Mouse (Mus musculus) midbrain, embryonic 12.5 days (tissue): ENCODE results near the gene Cabp2. TPM values are rescaled to one million over a fixed set of nuclear protein-coding genes. Genes with fewer than 3 reads are reported as not detected.

Experiments
- ATAC-seq: fragments of 200-750 bp; cut with Nextera tagmentation; 2 replicates; pipeline ENCODE4 v1.8.0; 2017; ENCODE audit warnings: low read depth, moderate TSS enrichment, moderate library complexity; ENCODE audit not compliant: low FRiP score
- H3K27ac ChIP-seq: fragments of 300-500 bp; sonication (generic); replicated peaks from 2 replicates; pipeline ENCODE4 v1.5.1; 2016; ENCODE audit warnings: mild to moderate bottlenecking
- H3K27me3 ChIP-seq: fragments of 300-500 bp; sonication (generic); 2 replicates; pipeline ENCODE4 v1.6.1; 2016; ENCODE audit warnings: mild to moderate bottlenecking
- H3K36me3 ChIP-seq: fragments of 300-500 bp; sonication (generic); 2 replicates; pipeline ENCODE4 v1.6.1; 2016
- H3K4me1 ChIP-seq: fragments of 300-500 bp; sonication (generic); 2 replicates; pipeline ENCODE4 v1.6.1; 2016
- H3K4me2 ChIP-seq: fragments of 300-500 bp; sonication (generic); replicated peaks from 2 replicates; pipeline ENCODE4 v1.6.1; 2016; ENCODE audit warnings: mild to moderate bottlenecking, moderate library complexity
- H3K4me3 ChIP-seq: fragments of 300-500 bp; sonication (generic); 2 replicates; pipeline ENCODE4 v1.5.1; 2016; ENCODE audit warnings: mild to moderate bottlenecking
- H3K9ac ChIP-seq: fragments of 300-500 bp; sonication (generic); replicated peaks from 2 replicates; pipeline ENCODE4 v1.6.1; 2016; ENCODE audit warnings: mild to moderate bottlenecking, moderate library complexity
- H3K9me3 ChIP-seq: fragments of 300-500 bp; sonication (generic); 2 replicates; pipeline ENCODE4 v1.6.1; 2016; ENCODE audit warnings: mild to moderate bottlenecking
- WGBS: fragments of 180-500 bp; shearing (Covaris S2); methylation state at CpG from one replicate; pipeline ENCODE4 v1.1.7; 2016; 5-methylcytosine and 5-hydroxymethylcytosine counted together
- polyA plus RNA-seq: library from polyadenylated mRNA; unstranded; fragments of >200 nt; fragmentation: Nextera tagmentation; extraction: Ambion mirVana; gene quantifications from 2 replicates; pipeline ENCODE4 v1.2.1, GENCODE M21; 2016

Gene Cabp2
- polyA plus RNA-seq, 1 experiment from 2014 or later, result not detected

GRCm38 (mm10) chr19:4108535-4108934 is 27.2 kb downstream of the Cabp2 start:
- peaks cover 34% of the 10 kb centered on the region for H3K36me3 ChIP-seq

GRCm38 (mm10) chr19:4112063-4112960 is 30.9 kb downstream of the Cabp2 start:
- Histone ChIP-seq H3K4me2 (no peak overlapping the region), H3K4me3 (no peak overlapping the region), H3K36me3 (peaks cover 62% of the 10 kb centered on the region), H3K9me3 (no peaks in the 10 kb centered on the region), H3K4me1 (no peaks in the 10 kb centered on the region), H3K27ac (no peak overlapping the region), H3K27me3 (no peaks in the 10 kb centered on the region), H3K9ac (no peak overlapping the region)
- 96% methylated on average over 26 of the region's 26 CpGs for WGBS
- ATAC-seq, result no peak

More at GRCm38 (mm10) chr19:4108535-4108934, 27.2 kb downstream of the Cabp2 start:
- no peak overlapping the region for H3K9ac ChIP-seq
- H3K4me2 ChIP-seq, result no peak overlapping the region
- H3K4me3 ChIP-seq, result no peak overlapping the region
- no peak for ATAC-seq
- H3K27me3 ChIP-seq, result peaks cover 3% of the 10 kb centered on the region; the same call in 1 of the 2 replicates
- H3K4me1 ChIP-seq, result no peaks in the 10 kb centered on the region
- no peaks in the 10 kb centered on the region for H3K9me3 ChIP-seq
- no peak overlapping the region for H3K27ac ChIP-seq
- 85% methylated on average over 9 of the region's 9 CpGs for WGBS

- H3K4me3 ChIP-seq, result no peak overlapping the region
- ATAC-seq, result no peak
- no peaks in the 10 kb centered on the region for H3K4me1 ChIP-seq
- 80% methylated on average over 13 of the region's 13 CpGs for WGBS
- H3K27me3 ChIP-seq, result no peaks in the 10 kb centered on the region
- H3K4me2 ChIP-seq, result no peak overlapping the region
- H3K9ac ChIP-seq, result no peak overlapping the region
- no peak overlapping the region for H3K27ac ChIP-seq
- H3K36me3 ChIP-seq, result peaks cover 65% of the 10 kb centered on the region
- no peaks in the 10 kb centered on the region for H3K9me3 ChIP-seq
Observed at GRCm38 (mm10) chr19:4113186-4113805, 31.9 kb downstream of the Cabp2 start.

GRCm38 (mm10) chr19:4113806-4114230 is 32.4 kb downstream of the Cabp2 start:
- Histone ChIP-seq H3K4me2 (no peak overlapping the region), H3K9ac (no peak overlapping the region), H3K27ac (no peak overlapping the region), H3K9me3 (no peaks in the 10 kb centered on the region), H3K36me3 (peaks cover 62% of the 10 kb centered on the region), H3K4me1 (no peaks in the 10 kb centered on the region), H3K4me3 (no peak overlapping the region), H3K27me3 (no peaks in the 10 kb centered on the region)
- 68% methylated on average over 5 of the region's 5 CpGs for WGBS
- no peak for ATAC-seq

- H3K9ac ChIP-seq, result no peak overlapping the region
- no peaks in the 10 kb centered on the region for H3K27me3 ChIP-seq
- H3K4me2 ChIP-seq, result no peak overlapping the region
- ATAC-seq, result no peak
- H3K4me3 ChIP-seq, result no peak overlapping the region
- no peak overlapping the region for H3K27ac ChIP-seq
- H3K4me1 ChIP-seq, result no peaks in the 10 kb centered on the region
- WGBS, result 92% methylated on average over 10 of the region's 10 CpGs
- peaks cover 62% of the 10 kb centered on the region for H3K36me3 ChIP-seq
- no peaks in the 10 kb centered on the region for H3K9me3 ChIP-seq
Observed at GRCm38 (mm10) chr19:4114551-4114950, 33.2 kb downstream of the Cabp2 start.

- H3K27me3 ChIP-seq, result peaks cover 2% of the 10 kb centered on the region
- peaks cover under 1% of the 10 kb centered on the region; the same call in 1 of the 2 replicates for H3K4me1 ChIP-seq
- no peak overlapping the region for H3K4me2 ChIP-seq
- no peak overlapping the region for H3K4me3 ChIP-seq
- 93% methylated on average over 10 of the region's 10 CpGs for WGBS
- no peak overlapping the region for H3K27ac ChIP-seq
- no peaks in the 10 kb centered on the region for H3K9me3 ChIP-seq
- H3K9ac ChIP-seq, result no peak overlapping the region
- H3K36me3 ChIP-seq, result peaks cover 62% of the 10 kb centered on the region
- no peak for ATAC-seq
Observed at GRCm38 (mm10) chr19:4115144-4115543, 33.8 kb downstream of the Cabp2 start.

GRCm38 (mm10) chr19:4115816-4116215 is 34.4 kb downstream of the Cabp2 start:
- no peak overlapping the region for H3K4me2 ChIP-seq
- no peaks in the 10 kb centered on the region for H3K9me3 ChIP-seq
- no peak for ATAC-seq
- H3K36me3 ChIP-seq, result peaks cover 62% of the 10 kb centered on the region
- H3K4me1 ChIP-seq, result peaks cover 8% of the 10 kb centered on the region
- H3K4me3 ChIP-seq, result no peak overlapping the region
- 82% methylated on average over 11 of the region's 11 CpGs for WGBS
- no peak overlapping the region for H3K9ac ChIP-seq
- H3K27me3 ChIP-seq, result peaks cover 6% of the 10 kb centered on the region
- no peak overlapping the region for H3K27ac ChIP-seq

- no peak for ATAC-seq
- Histone ChIP-seq H3K4me2 (no peak overlapping the region), H3K27ac (no peak overlapping the region), H3K27me3 (peaks cover 6% of the 10 kb centered on the region), H3K9ac (no peak overlapping the region), H3K4me3 (no peak overlapping the region), H3K36me3 (peaks cover 55% of the 10 kb centered on the region), H3K4me1 (peaks cover 10% of the 10 kb centered on the region), H3K9me3 (no peaks in the 10 kb centered on the region)
- WGBS, result 93% methylated on average over 7 of the region's 7 CpGs
Observed at GRCm38 (mm10) chr19:4117006-4117405, 35.6 kb downstream of the Cabp2 start.

- Histone ChIP-seq H3K4me1 (peaks cover 10% of the 10 kb centered on the region), H3K4me2 (no peak overlapping the region), H3K27ac (no peak overlapping the region), H3K4me3 (no peak overlapping the region), H3K9ac (no peak overlapping the region), H3K9me3 (no peaks in the 10 kb centered on the region), H3K36me3 (peaks cover 42% of the 10 kb centered on the region), H3K27me3 (peaks cover 6% of the 10 kb centered on the region)
- WGBS, result 96% methylated on average over 2 of the region's 2 CpGs
- ATAC-seq, result no peak
Observed at GRCm38 (mm10) chr19:4118350-4118749, 37.0 kb downstream of the Cabp2 start.

GRCm38 (mm10) chr19:4119716-4120487 is 38.5 kb downstream of the Cabp2 start:
- Histone ChIP-seq H3K36me3 (peaks cover 26% of the 10 kb centered on the region), H3K4me2 (peak overlapping the region; percentile 44), H3K4me3 (no peak overlapping the region), H3K9ac (no peak overlapping the region), H3K27me3 (peaks cover 6% of the 10 kb centered on the region), H3K27ac (no peak overlapping the region), H3K9me3 (no peaks in the 10 kb centered on the region), H3K4me1 (peaks cover 10% of the 10 kb centered on the region)
- WGBS, result 87% methylated on average over 6 of the region's 6 CpGs
- ATAC-seq, result no peak

GRCm38 (mm10) chr19:4120496-4120895 is 39.1 kb downstream of the Cabp2 start:
- Histone ChIP-seq H3K36me3 (peaks cover 21% of the 10 kb centered on the region), H3K9ac (no peak overlapping the region), H3K4me3 (peak overlapping the region; percentile 41; the same call in 1 of the 2 replicates), H3K27ac (no peak overlapping the region), H3K4me2 (peak overlapping the region; percentile 44), H3K4me1 (peaks cover 12% of the 10 kb centered on the region), H3K27me3 (peaks cover 6% of the 10 kb centered on the region), H3K9me3 (no peaks in the 10 kb centered on the region)
- ATAC-seq, result no peak
- 94% methylated on average over 2 of the region's 2 CpGs for whole genome bisulfite sequencing
